Mouse (Mus musculus): Measurements from ENCODE around the gene Slit3.
A peak's percentile ranks its signal among the peaks of the same experiment; 100 is the strongest.

The Slit3 gene

DNA sequence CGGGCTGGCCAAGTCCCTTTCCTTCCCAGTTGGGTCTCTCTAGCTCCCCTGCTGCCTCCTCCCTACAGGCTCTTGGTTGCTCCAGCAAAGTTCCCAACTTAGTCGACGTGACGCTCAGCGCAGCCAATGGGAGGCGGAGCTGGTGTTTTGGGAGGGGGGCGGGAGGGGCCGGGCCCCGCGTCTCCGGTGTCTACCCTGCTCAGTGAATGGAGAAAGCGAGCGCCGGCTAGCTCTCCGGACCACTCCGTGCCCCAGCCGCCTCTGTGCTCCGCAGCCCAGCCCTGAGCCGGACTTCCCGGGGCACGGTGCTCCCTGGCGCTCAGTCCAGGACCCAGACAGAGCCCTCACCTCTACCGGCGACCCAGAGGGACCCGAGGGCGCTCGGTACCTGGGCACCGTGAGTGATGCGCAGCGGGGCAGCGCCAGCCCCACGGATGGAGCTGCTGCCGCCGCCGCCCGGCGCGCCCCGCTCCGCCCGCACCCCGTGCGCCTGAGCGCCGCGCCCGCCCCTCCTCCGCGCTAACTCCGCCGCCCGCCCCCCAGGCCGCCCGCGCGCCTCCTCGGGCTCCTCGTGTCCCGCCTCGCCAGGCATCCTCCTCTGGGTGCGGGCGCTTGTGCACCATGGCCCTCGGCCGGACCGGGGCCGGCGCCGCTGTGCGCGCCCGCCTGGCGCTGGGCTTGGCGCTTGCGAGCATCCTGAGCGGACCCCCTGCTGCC lies at the start of gene Slit3:
Slit3 (plus strand) TSS at position 331 of the 717 bp plus-strand sequence.
- DNase-seq (ENCODE audit: low spot score): peak; percentile 62

GRCm38 (mm10) chr11:35071451-35071850 lies 49.6 kb upstream of the Slit3 start:
- no peak for DNase-seq (ENCODE audit: low spot score)

DNA sequence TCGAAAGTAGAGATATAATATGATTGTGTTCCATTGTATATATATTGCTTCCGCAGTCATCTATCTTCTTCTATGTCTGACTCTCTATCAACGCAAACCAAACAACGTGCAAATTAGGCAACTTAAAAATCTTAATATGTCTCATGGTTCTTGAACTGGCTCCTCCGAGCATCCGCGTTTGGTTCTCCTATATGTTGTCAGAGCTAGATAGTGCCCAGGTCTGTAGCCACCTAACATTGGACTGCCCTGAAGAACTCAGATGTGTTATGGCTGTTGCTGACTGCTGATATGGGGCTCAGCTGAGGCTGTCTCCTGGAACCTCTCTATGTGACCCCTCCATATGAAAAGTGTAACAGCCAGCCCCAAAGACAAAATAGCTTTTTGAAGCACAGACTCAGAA lies 45.6 kb upstream of the Slit3 start:
- no peak for DNase-seq (ENCODE audit: low spot score)

DNA sequence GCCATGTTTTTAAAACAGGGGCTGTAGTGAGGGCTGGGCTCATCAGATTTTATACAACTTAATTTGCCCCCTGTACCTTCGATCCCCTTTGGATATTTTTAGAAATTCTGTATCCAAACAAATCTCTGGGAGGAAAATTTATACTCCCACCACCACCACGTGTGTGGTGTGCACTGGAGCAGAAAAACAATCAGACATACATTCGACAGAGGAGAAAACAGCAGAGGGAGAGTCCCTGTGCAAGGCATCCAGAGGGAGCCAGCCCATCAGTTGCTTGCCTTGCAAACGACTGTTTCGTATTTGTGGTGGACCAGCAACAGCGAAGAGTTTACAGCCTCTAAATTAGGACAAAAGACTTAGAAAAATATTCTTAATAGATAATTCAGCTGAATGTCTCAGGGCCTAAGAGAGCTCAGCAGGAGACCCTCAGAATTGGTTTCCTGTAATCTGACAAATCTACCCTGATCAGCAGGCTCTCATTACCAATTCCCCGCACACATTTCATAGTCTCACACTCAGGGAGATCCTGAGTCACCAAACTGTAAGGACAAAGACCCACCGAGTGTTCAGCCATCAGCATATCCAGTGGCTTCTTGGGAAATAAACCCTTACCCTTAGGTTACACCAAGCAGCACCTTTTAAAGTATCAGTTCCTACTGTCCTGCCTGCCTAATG lies 40.4 kb upstream of the Slit3 start:
- no peak for DNase-seq (ENCODE audit: low spot score)

- DNase-seq (ENCODE audit: low spot score): no peak
These were observed 38.7 kb upstream of the Slit3 start for GRCm38 (mm10) chr11:35082297-35082696.

DNA sequence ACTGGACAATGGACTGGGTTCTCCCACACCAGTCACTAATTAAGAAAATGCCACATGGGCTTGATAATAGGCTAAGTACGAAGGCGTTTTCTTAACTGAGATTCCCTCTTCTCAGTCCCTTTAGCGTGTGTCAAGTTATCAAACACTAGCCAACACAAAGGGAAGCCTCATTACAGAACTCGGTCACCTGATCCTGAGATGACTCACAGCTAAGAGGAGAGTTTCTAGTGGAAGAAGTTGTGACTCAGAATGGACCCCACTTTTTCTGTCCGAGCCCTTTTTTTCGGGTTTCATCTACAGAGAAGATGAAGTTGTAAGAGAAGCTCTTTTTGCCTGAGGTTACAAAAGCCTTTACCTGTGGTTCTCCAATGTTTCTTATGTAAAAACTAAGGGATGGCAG lies 38.0 kb upstream of the Slit3 start:
- DNase-seq (ENCODE audit: low spot score): no peak

DNA sequence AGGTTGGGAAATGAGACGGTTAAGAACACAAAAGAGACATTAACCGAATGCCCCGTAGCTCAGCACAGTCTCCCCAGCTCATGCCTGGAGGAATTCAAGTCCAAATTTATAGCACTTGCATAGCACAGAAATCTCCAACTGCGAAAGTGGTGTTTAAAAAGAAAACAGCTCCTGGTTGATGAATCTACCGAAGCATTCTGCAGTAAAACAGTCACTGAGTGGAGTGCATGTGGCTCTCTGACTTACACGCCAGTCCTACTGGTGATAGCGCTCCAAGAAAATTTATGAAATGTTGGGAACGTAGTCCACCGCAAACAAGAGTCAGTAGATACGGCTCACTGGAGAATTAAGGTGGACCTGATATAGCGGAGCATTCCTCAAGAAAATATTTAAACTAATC lies 35.7 kb upstream of the Slit3 start:
- no peak for DNase-seq (ENCODE audit: low spot score)

GRCm38 (mm10) chr11:35086029-35086428 lies 35.0 kb upstream of the Slit3 start:
- DNase-seq (ENCODE audit: low spot score): no peak

DNA sequence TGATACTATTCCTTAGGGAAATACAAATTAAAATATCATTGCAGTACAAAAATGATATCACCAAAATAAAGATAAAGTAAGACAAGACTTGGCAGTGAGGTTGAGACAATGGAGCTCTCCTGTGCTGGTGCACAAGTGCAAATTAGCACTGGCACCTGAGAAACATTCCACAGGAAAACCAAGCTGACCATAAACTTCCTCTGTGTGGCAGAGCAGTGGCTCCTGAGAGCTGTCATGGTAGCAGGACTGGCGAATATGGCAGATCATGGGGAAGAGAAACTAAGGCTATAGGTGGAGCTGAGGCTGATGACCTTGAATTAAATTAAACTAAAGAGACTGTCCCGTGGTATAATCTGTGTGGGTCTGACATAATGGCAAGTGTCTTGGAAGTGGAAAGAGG lies 33.6 kb upstream of the Slit3 start:
- DNase-seq (ENCODE audit: low spot score): no peak

GRCm38 (mm10) chr11:35088136-35088535 lies 32.9 kb upstream of the Slit3 start:
- DNase-seq (ENCODE audit: low spot score): no peak

DNA sequence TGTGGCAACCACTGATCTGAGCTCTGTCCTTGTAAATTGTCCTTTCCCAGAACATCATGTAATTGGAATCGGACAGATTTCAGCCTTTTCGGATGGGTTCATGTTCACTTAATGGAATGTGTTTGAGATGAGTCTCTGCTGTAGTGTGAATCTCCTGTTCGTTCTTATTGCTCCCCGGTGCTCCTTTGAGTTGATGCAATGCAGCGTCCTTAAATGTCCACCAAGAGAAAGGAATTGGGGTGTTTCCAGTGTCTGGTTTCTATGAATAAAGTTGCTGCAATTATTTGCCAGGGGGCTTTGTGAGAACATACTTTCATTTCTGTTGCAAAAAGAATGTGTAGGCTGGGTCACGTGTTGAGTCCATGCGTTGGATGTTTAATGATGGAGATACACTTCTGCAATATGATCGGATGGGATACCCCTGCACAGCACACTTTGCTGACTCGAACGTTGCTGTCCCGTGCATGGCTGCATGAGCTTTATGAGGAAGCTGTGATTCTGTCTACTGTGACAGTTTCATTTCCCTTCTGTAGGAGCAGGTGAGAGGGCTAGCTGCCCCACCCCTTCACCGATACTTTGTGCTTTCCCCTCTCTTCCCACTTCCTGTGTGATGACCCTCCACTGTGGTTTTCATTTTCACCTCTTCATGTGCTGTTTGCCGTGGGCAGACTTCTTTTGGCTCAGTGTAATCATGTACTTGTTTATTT lies 30.2 kb upstream of the Slit3 start:
- DNase-seq (ENCODE audit: low spot score): no peak

GRCm38 (mm10) chr11:35096538-35096937 lies 24.5 kb upstream of the Slit3 start:
- no peak for DNase-seq (ENCODE audit: low spot score)

DNA sequence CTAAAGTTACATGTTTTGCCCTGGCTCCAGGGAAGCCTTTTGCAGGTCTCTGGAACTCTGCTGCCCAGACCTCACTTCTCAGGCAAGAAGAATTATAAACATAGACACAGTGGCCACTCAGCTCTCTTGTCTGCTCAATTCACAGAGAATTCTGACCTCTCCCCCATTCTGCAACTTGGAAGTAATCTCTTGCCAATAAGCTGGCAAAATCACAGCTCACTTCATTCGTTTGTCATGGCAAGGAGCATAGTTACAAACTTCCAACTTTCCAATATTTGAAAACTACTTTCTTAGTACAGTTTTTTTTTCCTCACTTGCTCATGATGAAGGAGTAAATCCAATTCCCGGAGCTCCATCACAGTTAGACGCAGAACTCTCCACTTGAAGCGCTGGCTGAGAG lies 11.2 kb upstream of the Slit3 start:
- DNase-seq (ENCODE audit: low spot score): no peak

DNA sequence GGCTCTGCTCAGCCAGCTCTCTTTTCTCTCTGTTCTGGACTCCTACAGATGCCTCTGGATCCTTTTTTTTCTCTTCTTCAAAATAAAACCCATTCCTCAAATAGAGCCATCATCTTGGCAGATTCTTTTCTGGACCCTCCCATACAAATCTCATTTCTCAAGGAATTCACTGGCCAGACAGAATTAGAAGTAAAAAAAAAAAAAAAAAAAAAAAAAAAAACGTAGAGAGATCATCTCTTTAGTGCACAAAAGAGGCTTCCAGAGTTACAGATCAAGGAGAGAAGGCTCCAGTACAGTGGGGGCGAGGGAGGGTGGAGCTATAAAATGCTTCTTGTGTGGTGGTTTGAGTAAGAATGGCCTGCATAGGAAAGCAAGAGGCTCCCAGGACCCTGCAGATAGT lies 10.2 kb upstream of the Slit3 start:
- DNase-seq (ENCODE audit: low spot score): no peak

GRCm38 (mm10) chr11:35113290-35113689 lies 7.7 kb upstream of the Slit3 start:
- DNase-seq (ENCODE audit: low spot score): no peak

DNA sequence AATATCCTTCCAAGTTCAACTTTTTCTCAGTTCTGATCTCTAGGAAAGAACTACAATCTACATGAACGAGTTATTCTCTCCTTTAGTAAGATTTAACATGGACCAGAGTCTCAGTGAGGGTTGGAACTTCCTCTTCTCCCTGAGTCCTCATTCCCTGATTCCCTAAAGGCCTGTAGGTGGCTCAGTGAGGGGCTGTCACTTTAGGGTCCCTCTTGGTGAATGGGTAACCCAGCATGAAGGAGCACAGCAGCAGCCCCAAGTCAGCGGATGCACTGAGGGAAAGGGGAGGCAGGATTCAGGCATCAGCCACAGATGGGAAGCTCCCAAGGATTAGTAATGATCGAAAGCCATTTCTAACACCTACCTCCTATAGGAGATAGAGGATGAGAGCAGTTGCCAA lies 4.6 kb upstream of the Slit3 start:
- no peak for DNase-seq (ENCODE audit: low spot score)

- no peak for DNase-seq (ENCODE audit: low spot score)
These were observed 3.2 kb upstream of the Slit3 start for GRCm38 (mm10) chr11:35117871-35118270.

- DNase-seq (ENCODE audit: low spot score): no peak
These were observed 2.3 kb upstream of the Slit3 start for GRCm38 (mm10) chr11:35118731-35119130.

- DNase-seq (ENCODE audit: low spot score): peak; percentile 88
These were observed 1.7 kb upstream of the Slit3 start for GRCm38 (mm10) chr11:35119360-35119759.

DNA sequence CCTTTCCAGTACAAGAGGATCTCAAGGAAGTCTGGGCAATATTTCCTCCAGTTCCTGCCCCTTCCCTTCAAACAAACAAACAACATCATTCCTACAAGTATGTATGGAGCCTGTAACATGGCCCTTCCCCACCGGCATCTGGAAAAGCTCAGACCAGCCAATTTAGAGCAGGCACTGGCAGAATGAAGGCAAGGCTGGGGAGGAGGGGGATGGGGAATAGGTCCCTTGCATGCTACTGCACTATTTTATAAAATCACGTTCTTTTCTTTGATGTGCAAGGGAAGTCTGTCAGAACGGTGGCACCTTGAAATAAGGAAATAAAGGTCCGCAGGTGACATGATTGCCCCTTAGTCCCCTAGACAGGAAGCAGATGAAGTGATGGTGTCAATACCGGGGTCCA lies 948 bp upstream of the Slit3 start:
- no peak for DNase-seq (ENCODE audit: low spot score)

- DNase-seq (ENCODE audit: low spot score): peak; percentile 53
These were observed 561 bp downstream of the Slit3 start for GRCm38 (mm10) chr11:35121611-35121959.

DNA sequence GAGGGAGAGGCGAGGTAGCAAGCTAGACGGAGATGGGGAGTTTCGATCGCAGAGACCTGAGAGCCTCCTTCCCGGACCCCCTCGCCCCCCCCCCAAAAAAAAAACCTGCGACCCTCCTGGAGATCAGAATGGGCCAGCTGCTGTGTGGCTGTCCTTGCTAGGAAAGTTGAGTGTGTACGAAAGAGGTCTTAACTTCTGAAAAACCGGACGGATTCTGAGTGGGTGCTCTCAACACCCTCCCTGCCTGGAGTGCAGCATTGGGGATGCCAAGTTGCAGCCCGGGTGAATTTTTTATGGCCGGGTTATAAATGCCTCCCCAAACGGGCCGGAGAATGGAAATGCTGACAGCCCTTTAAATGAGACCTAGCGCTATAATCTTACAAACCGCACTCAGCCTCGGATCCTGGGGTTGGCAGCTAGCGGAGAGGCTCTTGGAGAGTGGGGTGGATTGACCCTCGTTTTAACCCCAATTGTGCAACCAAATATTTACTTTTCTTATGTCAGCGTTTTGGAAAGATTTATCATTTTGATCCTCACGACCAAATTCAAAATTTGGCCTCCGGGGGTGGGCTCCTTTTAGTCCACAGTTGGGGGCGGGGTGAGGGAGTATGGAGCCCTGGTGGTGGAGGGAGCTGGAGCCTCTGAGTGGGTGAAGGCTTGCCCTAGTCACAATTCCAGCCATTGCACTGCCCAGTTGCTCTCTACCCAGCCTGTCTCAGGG lies 1.2 kb downstream of the Slit3 start:
- peak; percentile 58 for DNase-seq (ENCODE audit: low spot score)

Data from testis, postnatal 10 days (tissue).